Comparison of ENCODE assay signal across 8 mouse cellular contexts in genomic region chr1:180987759-180988158, GRCm38 (mm10). TPM values are rescaled to one million over a fixed set of nuclear protein-coding genes. Genes with fewer than 3 reads are reported as not detected.
DNase-seq lines count a peak whose midpoint lies in the region; ATAC-seq lines count a peak whose summit lies in the region.

No protein-coding gene starts in this region.

- no peaks in the 10 kb centered on the region for H3K9me3 ChIP-seq in liver, embryonic 15.5 days (replicated peaks)
- no peaks in the 10 kb centered on the region for H3K9me3 ChIP-seq in neural tube, embryonic 15.5 days (replicated peaks)

- no peak overlapping the region for H3K9ac ChIP-seq in liver, embryonic 15.5 days
- H3K9ac ChIP-seq in neural tube, embryonic 15.5 days (replicated peaks), result peak overlapping the region; percentile 28; the same call in 1 of the 2 replicates

- H3K27ac ChIP-seq in liver, embryonic 15.5 days (replicated peaks), result no peak overlapping the region
- no peak overlapping the region for H3K27ac ChIP-seq in neural tube, embryonic 15.5 days (replicated peaks)

- H3K27me3 ChIP-seq in liver, embryonic 15.5 days, result 0 out of 2 replicates have a peak, but pooled peaks cover 3% of the 10 kb centered on the region
- no peaks in the 10 kb centered on the region for H3K27me3 ChIP-seq in neural tube, embryonic 15.5 days (replicated peaks)

- no peaks in the 10 kb centered on the region for H3K36me3 ChIP-seq in liver, embryonic 15.5 days (replicated peaks)
- H3K36me3 ChIP-seq in neural tube, embryonic 15.5 days, result no peaks in the 10 kb centered on the region

- ATAC-seq in liver, embryonic 15.5 days (ENCODE audit: insufficient read depth), result 0 out of 2 replicates have a peak, but pooled peaks have one; percentile 17
- peak; percentile 53; the same call in 1 of the 2 replicates for ATAC-seq in neural tube, embryonic 15.5 days (ENCODE audit: low FRiP score)

- H3K4me2 ChIP-seq in liver, embryonic 15.5 days, result no peak overlapping the region
- peak overlapping the region; percentile 47 for H3K4me2 ChIP-seq in neural tube, embryonic 15.5 days

- no peaks in the 10 kb centered on the region for H3K4me1 ChIP-seq in liver, embryonic 15.5 days (replicated peaks)
- peaks cover 2% of the 10 kb centered on the region; the same call in 1 of the 2 replicates for H3K4me1 ChIP-seq in neural tube, embryonic 15.5 days

- H3K4me3 ChIP-seq in liver, embryonic 15.5 days (replicated peaks), result no peak overlapping the region
- no peak overlapping the region for H3K4me3 ChIP-seq in neural tube, embryonic 15.5 days (replicated peaks)

- 2% methylated on average over 9 of the region's 9 CpGs for WGBS in liver, embryonic 15.5 days (ENCODE audit: insufficient replicate concordance)
- WGBS in neural tube, embryonic 15.5 days, result 2% methylated on average over 9 of the region's 9 CpGs

- DNase-seq in 3T3-L1 (ENCODE audit: low read depth, low spot score) (peak; percentile 86), ZHBTc4 (ENCODE audit: low read depth, low spot score) (peak; percentile 84)
- peak; percentile 70 to 81 for DNase-seq in cerebellum, postnatal 4 days (ENCODE audit: low spot score in 2 of 2)
- peak; percentile 63 to 70 for DNase-seq in gastrocnemius, postnatal 4 days (ENCODE audit: low spot score in 2 of 2)
- peak; percentile 73 for DNase-seq in kidney, postnatal 14 days
- DNase-seq in thymus, adult 18-20 months, result peak; percentile 42 to 43

RNA-seq across cellular contexts. Expression of gene Ephx1, which starts 32.9 kb away (rescaled TPM):
- 10 to 100 TPM; 29.3 to 31.4 TPM for total RNA-seq in gastrocnemius, postnatal 4 days (2021)
- polyA plus RNA-seq in liver, embryonic 15.5 days (2015; fragmentation: Nextera tagmentation; extraction: Ambion mirVana), result 7.5 and 8.2 TPM in 2 replicates
- 7.4 and 7.6 TPM in 2 replicates for polyA plus RNA-seq in neural tube, embryonic 15.5 days (2015; fragmentation: Nextera tagmentation; extraction: Ambion mirVana)

RNA-seq across cellular contexts. Expression of gene Tmem63a, which starts 45.6 kb away (rescaled TPM):
- total RNA-seq in gastrocnemius, postnatal 4 days (2021), result 10 to 100 TPM; 15.3 to 17.3 TPM
- 8.0 and 9.3 TPM in 2 replicates for polyA plus RNA-seq in liver, embryonic 15.5 days (2015; fragmentation: Nextera tagmentation; extraction: Ambion mirVana)
- polyA plus RNA-seq in neural tube, embryonic 15.5 days (2015; fragmentation: Nextera tagmentation; extraction: Ambion mirVana), result 2.5 and 5.4 TPM in 2 replicates

RNA-seq across cellular contexts. Expression of gene Lefty1, which starts 52.9 kb away (rescaled TPM):
- total RNA-seq in gastrocnemius, postnatal 4 days (2021), result 1 to 10 TPM in 1 of 2 experiments, under 1 TPM in 1; 0.96 to 1.5 TPM
- 4.8 and 5.2 TPM in 2 replicates for polyA plus RNA-seq in liver, embryonic 15.5 days (2015; fragmentation: Nextera tagmentation; extraction: Ambion mirVana)
- 0.22 and 0.23 TPM in 2 replicates for polyA plus RNA-seq in neural tube, embryonic 15.5 days (2015; fragmentation: Nextera tagmentation; extraction: Ambion mirVana)
